Mouse (Mus musculus) frontal cortex, postnatal 36 days (tissue): ENCODE data around the gene Bik.
"Not testable (repeated sequence)": the region's sequence is repeated elsewhere in the genome, so short reads cannot be mapped to it uniquely, and the experiment has no call there.

Source experiments
- DNase-seq, 2 experiments: peaks; one replicate each; pipeline ENCODE4 v3.0.0; 2022; ENCODE audit warnings: low spot score in 2 of 2

Gene Bik

DNA sequence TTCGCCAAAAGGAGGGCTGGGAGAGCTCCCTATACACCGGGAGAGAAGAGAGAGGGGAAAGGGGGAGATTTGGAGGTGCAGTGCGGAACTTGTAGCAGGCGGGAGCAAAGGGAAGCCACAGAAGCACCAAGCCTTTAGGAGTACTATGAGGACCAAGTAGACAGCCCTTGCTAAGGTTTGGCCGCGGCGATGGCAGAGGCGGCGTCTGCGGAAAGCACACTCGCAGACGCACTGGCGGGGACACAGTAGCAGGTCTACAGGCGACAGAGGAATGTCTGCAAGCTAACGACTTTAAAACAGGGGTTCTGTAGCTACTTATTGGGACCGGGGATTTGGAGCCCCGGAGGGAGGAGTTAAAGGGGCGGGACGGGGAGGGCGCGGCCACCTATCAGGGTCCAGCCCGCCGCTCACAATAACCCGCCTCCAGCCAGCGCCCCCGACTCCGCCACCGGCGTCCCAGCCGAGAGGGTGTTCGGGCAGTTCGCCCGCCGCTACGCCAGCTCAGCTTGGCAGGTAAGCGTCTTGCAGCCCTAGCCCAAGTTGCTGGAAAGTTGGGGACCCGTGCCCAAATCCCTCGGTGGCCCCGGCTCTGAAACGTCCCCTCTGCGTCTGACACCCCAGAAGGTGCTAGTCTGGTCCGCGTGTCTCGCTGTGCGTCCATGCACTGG, at the start of gene Bik:
Gene Bik, plus strand, starts transcription at position 439 of the 668 bp plus-strand sequence.
- DNase-seq: no peak

DNA sequence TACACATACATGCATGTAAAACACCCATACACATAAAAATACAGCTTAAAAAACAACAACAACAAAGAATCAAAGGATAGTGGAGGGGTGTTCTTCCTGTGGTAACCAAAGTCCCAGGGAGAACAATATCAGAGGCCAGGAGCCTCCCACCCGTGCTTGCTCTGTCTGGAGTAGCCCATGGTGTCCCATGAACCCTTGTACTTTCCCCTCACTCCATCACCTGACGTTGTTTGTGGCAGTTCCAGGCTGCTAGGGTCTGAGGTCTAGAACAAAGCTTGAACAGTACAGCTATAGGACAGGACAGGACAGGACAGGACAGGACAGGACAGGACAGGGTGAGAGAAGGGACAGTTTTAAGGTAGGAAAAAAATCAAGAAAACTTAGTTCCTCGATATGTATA, 48.6 kb upstream of the Bik start:
- no peak for DNase-seq

DNA sequence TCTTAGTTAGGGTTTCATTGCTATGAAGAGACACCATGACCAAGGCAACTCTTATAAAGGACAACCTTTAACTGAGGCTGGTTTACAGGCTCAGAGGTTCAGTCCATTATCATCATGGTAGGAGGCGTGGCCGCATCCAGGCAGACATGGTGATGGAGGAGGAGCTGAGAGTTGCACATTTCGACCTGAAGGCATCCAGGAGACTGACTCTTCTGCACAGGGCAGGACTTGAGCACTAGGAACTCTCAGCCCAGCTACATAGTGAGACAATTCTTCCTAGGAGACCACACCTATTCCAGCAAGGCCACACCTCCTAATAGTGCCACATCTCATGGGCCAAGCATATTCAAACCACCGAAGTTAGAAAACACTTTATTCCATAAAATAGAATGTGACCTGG, 46.8 kb upstream of the Bik start:
- no peak for DNase-seq

- no peak for DNase-seq
Observed at GRCm38 (mm10) chr15:83481236-83481780, 45.4 kb upstream of the Bik start.

- no peak for DNase-seq
Observed at GRCm38 (mm10) chr15:83482645-83483224, 43.9 kb upstream of the Bik start.

GRCm38 (mm10) chr15:83483482-83483881, 43.2 kb upstream of the Bik start:
- DNase-seq: peak in 1 of 2 experiments; percentile 9

DNA sequence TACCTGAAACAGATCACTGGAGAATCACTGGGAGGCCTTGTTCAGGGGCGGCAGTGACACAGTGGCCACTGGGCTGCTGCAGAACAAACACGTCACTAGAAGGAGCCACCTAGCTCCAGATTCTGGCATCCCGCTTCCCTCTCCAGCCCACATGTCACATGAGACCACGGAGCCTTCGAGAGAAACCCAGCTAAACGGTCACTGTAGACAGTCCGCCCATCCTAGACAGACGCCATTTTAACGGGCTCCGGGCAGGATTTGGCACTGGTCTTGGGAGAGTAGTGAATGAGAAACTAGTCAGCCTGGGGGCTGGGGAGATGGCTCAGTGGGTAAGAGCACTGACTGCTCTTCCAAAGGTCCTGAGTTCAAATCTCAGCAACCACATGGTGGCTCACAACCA, 42.4 kb upstream of the Bik start:
- DNase-seq: no peak

GRCm38 (mm10) chr15:83487477-83488115, 39.1 kb upstream of the Bik start:
- DNase-seq: peak; percentile 21 to 31

- DNase-seq: no peak
Observed at GRCm38 (mm10) chr15:83489471-83489870, 37.2 kb upstream of the Bik start.

DNA sequence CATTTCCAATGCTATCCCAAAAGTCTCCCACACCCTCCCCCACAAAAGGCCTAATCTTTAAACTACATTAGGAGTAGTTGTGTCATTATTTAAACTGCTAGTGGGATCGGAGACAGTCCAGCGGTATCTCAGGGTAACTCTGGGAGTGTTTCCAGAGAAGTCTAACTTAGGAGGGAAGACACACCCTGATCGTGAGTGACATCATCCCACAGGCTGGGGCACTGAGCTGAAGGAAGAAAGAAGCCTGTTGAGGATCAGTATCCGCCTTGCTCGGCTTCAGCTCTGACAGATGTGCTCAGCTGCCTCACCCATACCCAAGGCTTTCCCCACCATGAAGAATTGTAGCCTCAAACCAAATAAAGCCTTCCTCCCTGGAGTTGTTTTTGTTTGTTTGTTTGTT, 34.8 kb upstream of the Bik start:
- no peak for DNase-seq

- DNase-seq: no peak
Observed at GRCm38 (mm10) chr15:83493856-83494571, 32.6 kb upstream of the Bik start.

DNA sequence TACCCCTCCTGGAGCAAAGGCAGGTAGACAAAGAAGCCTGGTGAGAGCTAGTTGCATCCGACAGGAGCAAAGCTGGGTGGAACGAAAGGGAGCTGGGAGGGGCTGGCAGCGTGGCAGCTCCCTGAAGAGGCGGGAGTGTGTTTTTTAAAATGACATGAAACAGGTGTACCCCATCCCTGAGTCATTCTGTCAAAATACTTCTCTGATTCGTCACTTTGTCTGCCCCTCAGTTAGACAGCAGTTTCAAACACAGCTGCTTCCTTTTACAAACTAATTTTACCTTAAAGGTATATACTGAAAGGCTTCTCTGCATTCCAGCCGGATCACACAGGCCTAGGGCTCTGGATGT, 32.1 kb upstream of the Bik start:
- DNase-seq: no peak

- no peak for DNase-seq
Observed at GRCm38 (mm10) chr15:83495195-83495594, 31.5 kb upstream of the Bik start.

DNA sequence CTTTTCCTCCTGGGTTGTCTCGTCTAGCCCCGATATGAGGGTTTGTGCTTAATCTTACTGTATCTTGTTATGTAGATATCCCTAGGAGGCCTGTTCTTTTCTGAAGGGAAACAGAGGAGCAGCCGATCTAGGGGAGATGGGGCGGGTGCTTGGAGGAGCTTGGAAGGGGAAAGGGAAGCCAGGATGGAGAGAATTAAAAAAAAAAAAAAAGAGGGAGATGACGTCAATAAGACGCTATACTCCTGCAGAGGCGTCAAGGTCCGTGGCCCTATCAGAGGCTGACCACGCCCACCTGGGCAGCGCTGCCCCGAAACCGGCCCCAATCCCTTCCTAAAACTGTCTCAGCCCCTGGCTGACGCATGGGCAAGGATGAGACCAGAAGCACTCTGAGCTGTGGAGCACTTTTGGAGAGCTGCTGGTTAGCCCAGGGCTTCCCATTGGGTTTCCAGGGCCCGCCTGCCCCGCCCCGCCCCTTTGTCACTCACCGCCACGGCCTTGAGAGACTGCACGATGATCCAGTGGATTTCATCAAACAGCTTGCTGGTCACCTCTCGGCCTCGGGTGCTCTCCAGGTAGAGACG, 30.8 kb upstream of the Bik start:
- DNase-seq: no peak

DNA sequence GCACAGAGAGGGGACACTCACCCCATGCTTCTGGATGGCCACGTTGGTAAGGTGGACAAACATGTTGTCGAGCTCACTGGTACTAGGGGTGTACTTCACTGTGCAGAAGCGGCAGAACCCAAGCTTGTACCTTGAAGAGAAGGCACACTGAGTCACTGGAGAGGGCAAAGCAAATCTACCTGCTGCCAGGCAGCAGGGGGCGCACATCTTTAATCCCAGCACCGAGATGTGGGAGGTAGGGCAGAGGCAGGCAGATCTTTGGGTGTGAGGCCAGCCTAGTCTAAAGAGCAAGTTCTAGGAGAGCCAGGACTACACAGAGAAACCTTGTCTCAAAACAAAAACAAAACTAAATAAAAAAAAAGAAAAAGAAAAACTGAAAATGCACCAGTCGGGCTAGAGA, 29.4 kb upstream of the Bik start:
- DNase-seq: no peak

DNA sequence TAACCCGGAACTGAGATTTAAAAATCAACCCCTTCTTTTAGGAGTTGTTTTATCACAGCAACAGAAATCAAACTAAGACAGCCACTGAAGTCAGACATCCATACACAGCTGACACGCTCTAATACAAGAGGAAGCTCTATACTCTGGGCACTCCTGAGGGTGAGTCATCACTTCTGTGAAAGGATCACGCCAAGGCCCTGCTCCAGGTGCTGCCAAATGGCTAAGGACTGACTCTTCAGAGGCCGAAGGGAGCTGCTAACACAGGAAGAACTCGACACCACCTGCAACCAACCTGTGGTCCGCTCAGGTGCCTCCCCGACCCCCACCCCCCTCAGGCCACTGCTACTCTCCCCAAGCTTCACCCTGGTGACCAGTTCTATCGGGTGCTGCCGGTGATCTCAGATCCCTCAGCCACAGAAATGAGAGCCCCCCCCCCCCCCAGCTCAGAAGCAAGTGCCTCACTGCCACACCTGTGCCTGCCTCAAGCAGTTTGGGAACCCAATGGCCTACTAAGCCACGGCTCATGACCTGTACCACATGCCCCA, 27.4 kb upstream of the Bik start:
- DNase-seq: no peak

DNA sequence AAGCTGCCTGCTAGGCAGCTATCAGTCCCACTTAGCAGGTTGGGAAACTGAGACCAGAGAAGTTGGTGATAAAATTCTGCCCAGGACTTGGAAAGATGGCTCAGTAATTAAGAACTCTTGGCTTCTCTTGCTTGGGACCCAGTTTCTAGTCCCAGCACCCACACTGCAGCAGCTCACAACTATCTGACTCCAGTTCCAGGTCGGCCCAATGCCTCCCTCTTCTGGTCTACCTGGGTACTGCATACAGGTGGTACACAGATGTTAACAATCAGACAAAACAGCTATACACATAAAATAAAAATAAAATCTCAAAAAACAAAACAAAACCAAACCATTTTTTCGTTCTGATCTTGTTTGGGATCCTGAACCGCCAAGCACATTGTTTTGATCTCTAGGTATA, 26.3 kb upstream of the Bik start:
- DNase-seq: peak in 1 of 2 experiments; percentile 14

- DNase-seq: not testable (repeated sequence)
Observed at GRCm38 (mm10) chr15:83501483-83501882, 25.2 kb upstream of the Bik start.

DNA sequence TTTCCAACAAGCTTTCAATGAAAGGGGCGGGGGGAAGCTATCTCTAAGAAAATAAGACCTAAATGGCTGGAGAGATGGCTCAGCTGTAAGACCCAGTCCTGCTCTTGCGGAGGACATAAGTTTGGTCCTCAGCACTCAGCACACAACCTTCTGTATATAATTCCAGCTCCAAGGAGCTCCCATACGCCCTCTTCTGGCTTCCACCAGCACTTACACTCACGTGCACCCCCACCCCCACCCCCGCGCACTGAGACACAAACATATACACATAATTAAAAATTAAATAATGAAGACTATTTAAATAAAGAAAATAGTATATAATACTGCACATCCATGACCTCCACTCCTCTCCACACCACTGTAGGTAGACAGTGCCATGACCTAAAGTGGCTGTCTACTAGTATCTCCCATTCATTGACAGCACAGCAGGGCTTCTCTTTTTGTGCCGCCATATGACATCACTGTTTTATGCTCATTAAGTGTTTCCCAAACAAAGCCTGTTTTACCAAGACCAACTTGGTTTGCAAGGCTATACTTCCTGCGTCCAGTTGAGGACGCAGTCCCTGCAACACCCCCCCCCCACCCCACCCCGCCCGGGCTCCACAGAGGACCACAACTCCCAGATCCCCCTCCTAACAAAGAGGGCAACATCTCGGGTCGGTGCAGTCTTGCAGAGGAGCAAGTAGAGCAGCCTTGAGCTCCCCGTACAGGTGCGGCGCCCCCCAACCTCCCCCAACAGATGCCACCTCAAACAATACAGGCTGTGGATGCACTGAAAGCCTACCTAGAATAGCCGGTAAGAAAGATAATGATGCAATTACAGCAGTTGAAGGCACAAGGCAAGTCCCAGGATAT, 16.5 kb upstream of the Bik start:
- no peak for DNase-seq

GRCm38 (mm10) chr15:83510805-83511405, 15.8 kb upstream of the Bik start, which contains the start of gene Ttll1:
Gene Ttll1 (minus strand): TSS chr15:83510893.
- DNase-seq: peak; percentile 94 to 96
